Mouse (Mus musculus) right cerebral cortex, postnatal 25 days (tissue): Measurements from ENCODE around the gene Tns3.
A peak's percentile ranks its signal among the peaks of the same experiment; 100 is the strongest.
"Not testable (repeated sequence)": the region's sequence is repeated elsewhere in the genome, so short reads cannot be mapped to it uniquely, and the experiment has no call there.

Experiments used
- DNase-seq: peaks from one replicate; pipeline ENCODE4 v3.0.0; 2022

Gene Tns3

GRCm38 (mm10) chr11:8569232-8570028 is 94.9 kb downstream of the Tns3 start:
- no peak for DNase-seq

DNA sequence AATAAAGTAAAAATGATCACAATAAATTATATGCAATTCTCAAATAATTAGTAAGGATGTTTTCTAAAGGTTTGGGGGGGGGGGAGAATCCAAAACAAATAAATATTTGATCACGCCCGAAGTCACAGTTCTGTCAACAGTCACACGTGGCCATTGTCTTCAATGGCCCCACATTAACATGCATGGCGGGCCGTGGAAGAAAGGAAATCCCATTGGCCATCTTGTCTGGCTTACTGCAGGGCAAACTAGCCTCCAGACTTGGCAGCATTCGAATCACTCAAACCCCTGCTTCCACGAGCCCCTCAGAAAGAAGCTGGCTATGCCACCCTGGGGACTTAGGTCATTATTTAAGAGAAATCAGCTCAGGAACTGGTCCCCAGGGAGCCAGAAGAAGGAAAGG is 95.5 kb downstream of the Tns3 start:
- DNase-seq: no peak

GRCm38 (mm10) chr11:8566250-8566853 is 98.0 kb downstream of the Tns3 start:
- DNase-seq: no peak

GRCm38 (mm10) chr11:8558761-8559282 is 105.5 kb downstream of the Tns3 start:
- DNase-seq: no peak

- DNase-seq: no peak
Observed at GRCm38 (mm10) chr11:8558258-8558657, 106.1 kb downstream of the Tns3 start.

DNA sequence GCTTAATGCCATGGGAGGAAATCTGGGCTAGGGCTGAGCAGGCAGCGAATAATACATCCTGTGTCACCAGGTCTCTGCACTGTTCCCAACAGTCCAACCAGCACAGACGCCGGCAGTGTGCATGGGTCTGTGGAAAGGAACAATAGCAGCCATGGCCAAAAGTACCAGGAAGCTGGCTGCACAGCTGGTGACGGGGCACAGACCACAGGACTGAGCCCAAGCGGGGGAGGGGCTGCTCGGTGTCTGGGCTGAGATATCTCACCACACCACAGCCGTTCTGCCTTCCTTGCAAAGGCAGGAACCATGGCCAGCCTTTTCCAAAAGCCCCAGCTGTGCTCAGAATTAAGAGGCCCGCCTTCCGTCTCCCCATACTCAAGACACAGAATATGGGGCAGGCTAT is 107.3 kb downstream of the Tns3 start:
- DNase-seq: no peak

GRCm38 (mm10) chr11:8551710-8552109 is 112.6 kb downstream of the Tns3 start:
- no peak for DNase-seq

DNA sequence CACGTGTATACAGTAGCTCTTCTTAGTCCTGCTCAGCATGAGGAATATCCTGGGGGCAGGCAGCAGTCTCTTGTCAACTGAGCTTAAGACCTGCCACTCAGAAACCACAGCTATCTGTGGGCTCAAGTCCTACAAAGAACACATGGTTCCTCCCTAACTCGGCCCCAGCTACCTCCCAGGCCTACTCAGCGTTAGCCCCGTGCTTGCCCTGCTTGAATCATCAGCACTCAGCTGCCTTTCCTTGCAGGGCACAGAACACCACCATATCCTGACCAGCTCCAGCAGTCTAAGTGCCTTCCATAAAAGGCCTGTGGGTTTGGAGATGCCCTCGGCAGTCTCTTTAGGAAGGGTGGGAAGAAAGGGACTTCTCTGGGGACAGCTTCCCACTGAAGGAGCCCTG is 116.7 kb downstream of the Tns3 start:
- DNase-seq: no peak

- no peak for DNase-seq
Observed at GRCm38 (mm10) chr11:8545798-8546197, 118.5 kb downstream of the Tns3 start.

DNA sequence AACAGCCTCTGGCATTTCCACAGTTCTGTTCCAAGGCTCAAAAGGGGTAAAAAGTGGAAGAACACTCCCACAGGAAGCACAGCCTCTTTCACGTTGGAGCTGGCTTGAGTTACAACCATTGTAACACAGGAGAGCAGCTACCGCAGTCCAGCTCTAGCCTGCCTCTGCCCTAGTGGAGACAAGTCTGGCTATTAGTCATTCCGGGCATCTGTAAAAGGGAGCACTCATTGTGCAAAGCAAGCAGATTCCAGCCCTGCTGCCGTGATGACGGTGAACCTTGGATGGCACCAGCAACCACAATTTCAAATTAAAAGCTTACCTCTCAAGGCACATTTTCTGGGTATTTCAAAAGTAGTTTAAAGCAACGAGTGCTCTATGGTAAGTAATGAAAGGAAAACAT is 120.0 kb downstream of the Tns3 start:
- DNase-seq: no peak

DNA sequence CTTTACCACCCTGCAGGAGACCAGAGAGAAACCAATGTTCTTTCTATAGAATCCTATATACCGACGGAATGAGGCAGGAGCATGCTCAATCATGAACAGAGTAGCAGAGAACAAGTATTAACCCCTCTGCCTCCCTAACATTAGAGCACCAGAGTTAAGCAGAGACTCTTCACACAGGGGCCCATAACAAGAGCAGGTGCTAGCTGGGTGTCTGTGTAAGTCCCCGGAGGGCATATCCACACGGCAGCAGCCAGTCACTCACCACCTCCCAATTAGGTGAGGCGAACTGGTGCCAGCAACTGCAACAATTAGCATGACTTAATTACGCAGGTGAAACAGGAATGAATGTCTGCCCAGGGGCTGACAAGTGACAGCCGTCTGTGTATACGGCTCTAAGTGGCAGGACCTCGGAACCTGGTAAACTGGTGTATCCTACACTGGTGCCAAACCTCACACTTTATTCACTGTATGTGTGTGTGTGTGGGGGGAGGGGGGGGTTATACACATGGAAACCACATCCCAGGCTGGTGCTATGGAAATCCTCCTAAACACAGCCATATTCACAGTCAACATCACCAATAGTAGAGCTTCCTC is 123.0 kb downstream of the Tns3 start:
- no peak for DNase-seq

DNA sequence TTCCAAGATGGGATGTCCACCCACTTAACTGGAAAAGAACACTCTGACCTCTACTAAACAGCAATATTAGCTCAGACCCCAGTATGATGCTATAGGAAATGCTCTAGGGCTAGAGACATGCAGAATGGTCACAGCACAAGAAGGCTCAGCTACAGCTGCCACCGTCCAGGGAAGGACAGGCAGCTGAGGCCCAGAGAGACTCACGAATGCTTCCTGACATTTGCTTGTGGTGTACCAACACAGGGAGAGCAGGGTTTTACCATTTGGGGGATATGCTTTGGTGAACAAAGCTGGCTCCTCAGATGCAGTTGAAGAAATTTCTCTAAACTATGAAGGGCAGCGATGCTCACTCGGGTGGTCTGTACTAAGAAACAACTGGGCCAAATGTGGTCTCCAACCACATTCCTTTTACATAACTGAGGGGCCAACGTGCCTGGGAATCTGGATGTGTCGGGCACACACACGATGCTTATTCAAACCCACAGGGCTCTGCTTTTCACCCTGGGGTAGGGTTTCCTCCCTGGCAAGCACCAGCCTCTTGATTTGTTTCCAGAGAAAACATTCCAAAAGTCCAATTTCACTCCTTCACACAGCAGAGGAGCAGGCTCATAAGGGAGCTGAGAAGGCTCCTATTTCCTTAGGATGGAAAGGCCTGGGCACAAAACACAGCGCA is 124.6 kb downstream of the Tns3 start:
- no peak for DNase-seq

DNA sequence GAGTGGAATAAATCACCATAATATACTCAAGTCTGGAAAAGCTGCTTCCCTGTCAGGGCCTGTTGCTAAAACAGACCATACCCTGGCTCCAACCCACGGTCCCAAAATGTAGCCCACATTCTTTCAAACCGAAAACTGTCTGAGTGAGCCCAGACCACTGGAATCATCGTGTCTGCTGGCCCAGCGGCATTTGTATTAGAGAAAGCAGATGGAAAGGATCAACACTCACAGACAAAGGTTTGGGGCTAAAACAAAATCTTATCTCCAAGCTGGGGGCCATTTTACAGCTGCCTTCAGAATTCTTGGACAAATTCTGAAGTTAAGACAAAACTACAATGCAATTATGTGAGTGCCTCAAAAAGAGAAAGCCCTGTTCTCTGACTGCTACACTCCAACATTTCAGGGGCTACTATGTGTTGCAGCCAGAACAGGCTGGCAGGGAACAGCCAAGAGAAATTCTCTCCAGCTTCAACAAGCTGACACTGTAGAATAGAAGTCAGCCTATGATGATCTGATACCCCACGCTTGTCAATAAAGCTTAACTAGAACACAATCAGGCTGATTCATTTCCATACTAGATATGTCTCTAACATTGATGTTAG is 127.2 kb downstream of the Tns3 start:
- DNase-seq: no peak

- peak; percentile 57 for DNase-seq
Observed at GRCm38 (mm10) chr11:8534893-8535292, 129.4 kb downstream of the Tns3 start.

- not testable (repeated sequence) for DNase-seq
Observed at GRCm38 (mm10) chr11:8532771-8533170, 131.6 kb downstream of the Tns3 start.

GRCm38 (mm10) chr11:8532112-8532747 is 132.1 kb downstream of the Tns3 start:
- no peak for DNase-seq

DNA sequence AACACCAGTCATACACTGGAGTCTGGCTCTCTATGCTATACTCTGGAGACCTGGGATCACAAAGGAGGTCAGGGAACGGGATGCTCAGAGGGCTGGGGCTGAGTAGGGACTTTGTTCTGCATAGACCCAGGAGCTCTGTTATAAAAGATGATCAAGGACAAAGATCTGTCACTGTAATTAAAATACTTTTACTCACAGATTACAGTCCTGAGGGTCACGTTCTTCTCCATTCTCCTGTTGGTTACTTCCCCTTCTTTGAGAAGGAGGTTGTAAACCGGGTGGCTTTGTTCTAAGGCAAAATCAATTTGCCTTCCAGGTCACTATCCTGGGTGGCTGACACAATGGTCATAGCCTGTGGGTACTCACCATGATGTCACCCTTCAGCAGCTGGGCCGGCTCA is 133.8 kb downstream of the Tns3 start:
- no peak for DNase-seq

- DNase-seq: no peak
Observed at GRCm38 (mm10) chr11:8530036-8530435, 134.3 kb downstream of the Tns3 start.

- no peak for DNase-seq
Observed at GRCm38 (mm10) chr11:8525463-8526145, 138.7 kb downstream of the Tns3 start.

- peak; percentile 56 for DNase-seq
Observed at GRCm38 (mm10) chr11:8523344-8524126, 140.8 kb downstream of the Tns3 start.
